Mouse (Mus musculus) hindbrain, embryonic 10.5 days (tissue): ENCODE results near the gene Kidins220. TPM values are rescaled to one million over a fixed set of nuclear protein-coding genes. Genes with fewer than 3 reads are reported as not detected.
A peak's percentile ranks its signal among the peaks of the same experiment; 100 is the strongest.

Experiments
- DNase-seq: peaks from one replicate; pipeline ENCODE4 v3.0.0-alpha.2; 2017; ENCODE audit warnings: low spot score
- H3K27ac ChIP-seq: fragments of 300-500 bp; sonication (generic); 2 replicates; pipeline ENCODE4 v1.5.1; 2016; ENCODE audit warnings: mild to moderate bottlenecking, moderate library complexity
- H3K27me3 ChIP-seq: fragments of 300-500 bp; sonication (generic); 2 replicates; pipeline ENCODE4 v1.6.1; 2016; ENCODE audit warnings: mild to moderate bottlenecking; ENCODE audit not compliant: poor library complexity, insufficient read depth, severe bottlenecking
- H3K36me3 ChIP-seq: fragments of 300-500 bp; sonication (generic); 2 replicates; pipeline ENCODE4 v1.6.1; 2016; ENCODE audit warnings: mild to moderate bottlenecking, moderate library complexity
- H3K4me1 ChIP-seq: fragments of 300-500 bp; sonication (generic); replicated peaks from 2 replicates; pipeline ENCODE4 v1.6.1; 2016; ENCODE audit warnings: mild to moderate bottlenecking
- H3K4me3 ChIP-seq: fragments of 300-500 bp; sonication (generic); 2 replicates; pipeline ENCODE4 v1.5.1; 2016; ENCODE audit warnings: mild to moderate bottlenecking, moderate library complexity
- H3K9me3 ChIP-seq: fragments of 300-500 bp; sonication (generic); 2 replicates; pipeline ENCODE4 v1.6.1; 2016; ENCODE audit warnings: mild to moderate bottlenecking, moderate library complexity
- WGBS: fragments of 180-500 bp; shearing (Covaris S2); methylation state at CpG from one replicate; pipeline ENCODE4 v1.1.7; 2016; 5-methylcytosine and 5-hydroxymethylcytosine counted together
- polyA plus RNA-seq: library from polyadenylated mRNA; unstranded; fragments of >200 nt; fragmentation: Nextera tagmentation; extraction: Ambion mirVana; gene quantifications from 2 replicates; pipeline ENCODE4 v1.2.1, GENCODE M21; 2016

Kidins220 gene
- polyA plus RNA-seq, 1 experiment from 2014 or later, result 38.1 TPM

DNA sequence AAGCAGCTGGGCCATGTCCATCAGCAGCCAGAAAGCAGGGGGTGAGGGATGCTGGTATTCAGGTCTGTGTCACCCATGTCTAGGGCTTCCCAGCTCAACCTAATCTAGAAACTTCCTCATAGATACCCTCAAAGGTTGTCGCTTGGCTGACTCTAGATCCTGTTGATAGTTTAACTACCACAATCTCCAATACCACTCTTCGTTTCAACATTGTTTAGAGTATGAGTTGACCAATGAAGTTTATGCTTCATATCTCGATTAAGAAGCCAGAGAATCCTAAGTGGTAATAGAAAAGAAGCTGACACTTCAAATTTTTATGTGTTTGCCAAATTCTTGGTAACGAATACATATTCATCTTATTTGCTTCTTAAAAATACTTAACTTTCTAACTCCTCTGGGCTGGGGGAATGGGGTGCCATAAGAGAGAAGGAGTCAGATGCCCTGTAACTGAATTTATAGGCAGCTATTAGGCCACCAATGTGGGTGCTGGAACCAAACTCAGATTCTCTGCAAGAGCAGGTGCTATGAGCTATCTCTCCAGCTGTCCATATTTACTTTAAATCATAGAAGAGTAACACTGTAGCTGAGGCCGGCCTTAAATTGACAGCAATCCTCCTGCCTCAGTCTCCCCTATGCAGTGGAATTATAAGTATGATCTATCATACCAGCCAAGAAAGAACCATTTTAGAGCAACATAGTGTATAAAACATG, 3.1 kb upstream of the Kidins220 start:
- WGBS, result 90% methylated on average over 5 of the region's 5 CpGs
- no peak for DNase-seq
- Histone ChIP-seq H3K4me1 (peaks cover 11% of the 10 kb centered on the region), H3K36me3 (no peaks in the 10 kb centered on the region), H3K4me3 (no peak overlapping the region), H3K9me3 (0 out of 2 replicates have a peak, but pooled peaks cover 4% of the 10 kb centered on the region), H3K27me3 (no peaks in the 10 kb centered on the region), H3K27ac (no peak overlapping the region)

DNA sequence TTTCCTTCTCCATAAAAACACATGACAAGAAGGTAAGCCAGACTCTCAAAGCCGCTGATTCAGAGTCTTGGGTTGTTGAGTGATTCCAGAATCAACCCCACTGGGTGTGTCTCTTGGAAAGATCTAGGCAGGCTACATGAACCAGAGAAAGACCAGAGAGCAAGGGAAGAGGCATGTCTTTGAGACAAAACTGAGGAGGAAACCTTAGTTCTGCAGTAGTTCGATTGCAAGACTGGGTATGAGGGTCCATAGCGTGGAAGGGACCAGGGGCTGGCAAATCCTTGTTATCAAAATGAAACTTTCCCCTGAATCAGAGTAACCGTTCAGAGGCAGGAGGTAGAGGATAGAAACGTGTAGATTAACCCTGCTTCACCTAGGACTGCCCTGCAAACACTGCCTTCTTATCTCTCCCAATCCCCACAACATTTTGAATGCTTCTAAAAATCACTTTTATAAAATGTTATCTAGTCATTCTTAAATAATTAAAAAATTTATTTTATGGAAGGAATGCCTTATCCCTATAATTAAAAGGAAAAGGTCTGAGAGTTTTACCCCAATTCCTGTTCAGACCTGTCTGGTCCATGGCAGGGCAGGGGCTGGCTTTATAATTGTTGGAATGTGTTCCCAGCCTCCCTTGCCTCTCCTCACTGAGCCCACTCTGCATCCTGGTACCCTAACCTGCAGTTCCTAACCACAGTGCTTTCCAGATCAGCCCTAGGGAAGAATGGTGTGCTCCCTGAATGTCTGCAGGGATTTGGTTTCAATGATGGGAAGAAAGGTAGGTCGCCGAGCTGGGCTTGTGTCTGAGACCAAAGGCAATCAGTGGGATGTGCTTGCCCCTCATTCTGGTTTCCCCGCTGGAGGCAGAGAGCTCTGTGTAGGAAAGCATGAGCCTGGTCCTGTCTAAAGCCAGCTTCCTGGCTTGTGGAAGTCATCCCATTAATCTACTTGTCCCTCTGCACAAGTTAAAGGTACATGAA, 2.1 kb upstream of the Kidins220 start:
- DNase-seq, result no peak
- WGBS, result 77% methylated on average over 8 of the region's 8 CpGs
- no peak overlapping the region for H3K4me3 ChIP-seq
- H3K9me3 ChIP-seq, result 0 out of 2 replicates have a peak, but pooled peaks cover 2% of the 10 kb centered on the region
- no peak overlapping the region for H3K27ac ChIP-seq
- peaks cover 13% of the 10 kb centered on the region for H3K4me1 ChIP-seq
- no peaks in the 10 kb centered on the region for H3K27me3 ChIP-seq
- H3K36me3 ChIP-seq, result no peaks in the 10 kb centered on the region

DNA sequence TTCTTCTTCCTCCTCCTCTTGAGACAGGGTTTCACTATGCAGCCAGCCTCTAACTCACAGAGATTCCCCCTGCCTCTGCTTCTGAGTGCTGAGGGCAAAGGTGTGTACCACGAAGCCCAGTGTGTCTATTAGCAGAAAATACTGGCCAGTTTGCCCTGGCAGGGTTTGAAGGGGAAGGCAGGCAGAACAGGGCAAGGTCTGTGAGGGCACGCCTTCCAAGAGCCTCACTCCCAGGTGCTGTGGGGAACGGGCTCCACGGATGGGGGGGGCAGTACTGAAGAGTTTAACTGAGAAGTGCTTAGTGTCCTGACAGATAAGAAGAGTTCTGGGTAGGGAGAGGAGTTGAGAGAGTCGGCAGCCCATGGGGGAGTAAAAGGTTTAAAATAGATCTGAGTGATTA, 1.1 kb upstream of the Kidins220 start:
- H3K9me3 ChIP-seq, result 0 out of 2 replicates have a peak, but pooled peaks cover 1% of the 10 kb centered on the region
- no peak overlapping the region for H3K4me3 ChIP-seq
- DNase-seq, result no peak
- no peak overlapping the region for H3K27ac ChIP-seq
- whole genome bisulfite sequencing, result 80% methylated on average over 5 of the region's 5 CpGs
- H3K4me1 ChIP-seq, result peaks cover 13% of the 10 kb centered on the region
- H3K27me3 ChIP-seq, result no peaks in the 10 kb centered on the region
- H3K36me3 ChIP-seq, result no peaks in the 10 kb centered on the region

DNA sequence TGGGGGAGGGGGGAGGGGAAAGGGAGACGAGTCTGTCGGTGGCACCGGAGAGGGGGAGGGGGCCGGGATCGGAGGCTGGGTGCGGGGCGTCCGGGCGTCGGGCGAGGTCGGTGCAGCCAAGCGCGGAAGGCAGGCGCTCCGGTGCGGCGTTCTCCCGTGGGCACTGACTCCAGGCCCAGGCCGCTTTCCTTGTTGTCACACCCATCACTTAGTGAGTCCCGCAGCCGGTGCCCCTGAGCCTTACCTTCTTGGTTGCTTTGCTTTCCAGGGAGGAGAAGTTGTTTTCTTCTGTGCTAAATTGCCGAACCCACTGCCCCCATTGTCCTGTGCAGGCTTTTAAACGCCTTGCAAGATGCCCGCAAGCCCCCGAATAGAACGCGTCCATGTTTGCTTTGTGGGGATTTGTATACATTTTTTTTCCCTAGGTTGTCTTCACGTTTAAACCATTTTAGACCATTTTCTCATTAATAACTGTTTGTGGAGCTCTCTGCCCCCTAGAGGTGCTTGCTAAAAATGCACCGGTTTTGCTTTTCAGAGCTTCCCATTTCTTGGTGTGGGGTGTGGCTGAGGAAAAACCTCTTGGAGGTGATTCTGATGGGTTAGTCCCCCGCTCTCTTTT, 499 bp downstream of the Kidins220 start:
- H3K9me3 ChIP-seq, result no peaks in the 10 kb centered on the region
- H3K36me3 ChIP-seq, result no peaks in the 10 kb centered on the region
- peak overlapping the region; percentile 84 for H3K4me3 ChIP-seq
- under 1% methylated on average over 31 of the region's 31 CpGs for WGBS
- peak overlapping the region; percentile 91 for H3K27ac ChIP-seq
- no peaks in the 10 kb centered on the region for H3K27me3 ChIP-seq
- DNase-seq, result peak; percentile 63
- H3K4me1 ChIP-seq, result peaks cover 13% of the 10 kb centered on the region

DNA sequence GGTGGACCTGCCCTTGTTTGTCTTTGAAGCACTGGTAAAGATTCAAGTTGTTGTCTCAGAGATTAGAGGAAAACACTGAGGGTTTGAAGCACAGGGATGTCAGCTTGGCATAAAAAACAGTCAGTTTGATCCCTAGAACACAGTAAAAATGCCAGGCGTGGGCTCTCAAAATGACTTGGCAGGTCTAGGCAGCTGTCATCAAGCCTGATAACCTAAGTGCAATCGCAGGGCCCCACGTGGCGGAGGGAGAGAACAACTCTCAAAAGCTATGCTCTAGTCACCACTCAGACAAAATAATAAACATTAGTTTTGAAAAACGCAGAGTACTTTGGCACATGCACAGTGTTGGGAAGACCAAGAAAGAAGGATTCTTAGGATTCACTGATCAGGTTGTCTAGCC, 10.5 kb downstream of the Kidins220 start:
- no peak overlapping the region for H3K4me3 ChIP-seq
- H3K27ac ChIP-seq, result no peak overlapping the region
- H3K27me3 ChIP-seq, result no peaks in the 10 kb centered on the region
- H3K4me1 ChIP-seq, result no peaks in the 10 kb centered on the region
- DNase-seq, result no peak
- peaks cover 53% of the 10 kb centered on the region for H3K36me3 ChIP-seq
- WGBS, result 93% methylated on average over 5 of the region's 5 CpGs
- H3K9me3 ChIP-seq, result no peaks in the 10 kb centered on the region

DNA sequence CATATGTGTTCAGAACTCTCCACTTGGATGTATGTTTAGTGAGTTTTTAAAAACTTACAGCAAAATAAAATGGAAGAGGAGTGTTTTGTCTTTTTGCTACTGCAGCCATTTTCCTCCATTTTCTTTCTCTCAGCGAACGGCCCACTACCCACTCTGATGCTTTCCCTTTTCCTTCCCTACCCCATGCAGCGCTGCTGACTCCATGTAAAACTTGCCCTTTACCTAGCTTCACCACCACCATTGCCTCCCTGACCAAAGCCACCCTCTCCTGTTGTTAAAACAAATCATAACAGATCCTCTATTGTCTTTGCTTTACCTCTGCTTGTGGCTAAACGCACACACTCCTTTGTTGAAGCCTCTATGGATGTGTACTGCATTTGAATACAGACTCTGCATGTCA, 20.6 kb downstream of the Kidins220 start:
- H3K27me3 ChIP-seq, result no peaks in the 10 kb centered on the region
- no peak overlapping the region for H3K4me3 ChIP-seq
- 90% methylated on average over 4 of the region's 4 CpGs for WGBS
- H3K27ac ChIP-seq, result no peak overlapping the region
- no peak for DNase-seq
- H3K4me1 ChIP-seq, result no peaks in the 10 kb centered on the region
- no peaks in the 10 kb centered on the region for H3K9me3 ChIP-seq
- H3K36me3 ChIP-seq, result peaks cover 96% of the 10 kb centered on the region

DNA sequence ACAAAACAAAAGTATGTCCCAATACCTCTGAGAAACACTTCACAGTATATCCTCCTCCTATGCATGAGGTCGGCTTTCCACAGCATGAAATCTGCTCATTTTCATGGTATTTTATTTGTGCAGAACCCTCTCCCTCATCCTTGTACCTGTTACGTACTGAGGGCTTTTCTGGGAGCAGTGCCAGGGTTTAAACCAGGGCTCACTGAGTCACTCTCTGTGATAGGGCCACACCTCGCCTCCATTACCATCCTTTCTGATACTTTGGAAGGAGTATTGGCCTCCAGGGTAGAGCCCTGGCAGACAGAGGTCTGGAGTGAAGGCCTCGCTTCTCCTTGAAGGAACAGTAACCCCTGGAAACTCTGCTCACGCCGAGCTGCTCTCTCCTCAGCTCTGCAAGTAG, 30.6 kb downstream of the Kidins220 start:
- Histone ChIP-seq H3K27ac (no peak overlapping the region), H3K9me3 (no peaks in the 10 kb centered on the region), H3K27me3 (no peaks in the 10 kb centered on the region), H3K4me1 (no peaks in the 10 kb centered on the region), H3K36me3 (peaks cover 92% of the 10 kb centered on the region), H3K4me3 (no peak overlapping the region)
- no peak for DNase-seq
- WGBS, result 89% methylated on average over 6 of the region's 6 CpGs

DNA sequence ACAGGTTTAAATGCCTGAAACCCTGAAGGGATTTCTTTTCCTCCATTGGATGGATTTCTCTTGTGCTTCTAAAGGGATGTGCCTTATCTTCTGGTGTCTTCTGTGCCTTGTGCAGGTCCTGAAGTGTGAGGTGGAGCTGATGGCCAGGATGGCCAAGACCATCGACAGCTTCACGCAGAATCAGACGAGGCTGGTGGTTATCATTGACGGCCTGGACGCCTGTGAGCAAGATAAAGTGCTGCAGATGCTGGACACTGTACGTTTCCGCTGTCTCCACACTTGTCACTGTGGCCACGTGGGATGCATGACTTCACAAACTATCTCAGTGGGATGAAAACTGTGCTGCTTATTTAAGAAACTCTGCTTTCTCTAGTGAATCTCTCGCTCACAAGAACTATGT, 35.2 kb downstream of the Kidins220 start:
- DNase-seq, result no peak
- Histone ChIP-seq H3K4me1 (no peaks in the 10 kb centered on the region), H3K4me3 (no peak overlapping the region)

DNA sequence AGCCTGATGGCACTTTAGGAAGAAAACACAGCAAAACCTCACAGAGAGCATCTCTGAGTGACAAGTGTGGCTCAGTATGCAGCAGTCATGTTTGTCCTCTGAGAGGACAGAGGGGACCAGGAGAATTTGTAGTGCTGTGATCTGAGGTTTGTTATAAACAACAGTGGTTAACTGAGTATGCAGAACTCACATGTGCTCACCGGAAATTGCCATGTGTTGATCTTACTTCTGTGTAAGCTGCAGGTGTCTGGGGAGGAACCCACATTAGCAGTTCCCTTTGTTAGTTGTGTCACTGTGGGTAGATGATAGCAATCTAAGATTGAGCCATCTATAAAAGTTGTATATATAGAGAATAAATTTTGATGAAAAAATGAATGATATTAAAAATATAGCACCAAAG, 35.7 kb downstream of the Kidins220 start:
- 93% methylated on average over 1 of the region's 1 CpGs for WGBS
- Histone ChIP-seq H3K9me3 (no peaks in the 10 kb centered on the region), H3K4me1 (no peaks in the 10 kb centered on the region), H3K4me3 (no peak overlapping the region), H3K36me3 (peaks cover 96% of the 10 kb centered on the region), H3K27ac (no peak overlapping the region), H3K27me3 (no peaks in the 10 kb centered on the region)
- DNase-seq, result no peak

More for the DNA sequence above, 35.2 kb downstream of the Kidins220 start:
- no peaks in the 10 kb centered on the region for H3K9me3 ChIP-seq
- 91% methylated on average over 9 of the region's 9 CpGs for WGBS
- H3K36me3 ChIP-seq, result peaks cover 96% of the 10 kb centered on the region
- no peaks in the 10 kb centered on the region for H3K27me3 ChIP-seq
- no peak overlapping the region for H3K27ac ChIP-seq

DNA sequence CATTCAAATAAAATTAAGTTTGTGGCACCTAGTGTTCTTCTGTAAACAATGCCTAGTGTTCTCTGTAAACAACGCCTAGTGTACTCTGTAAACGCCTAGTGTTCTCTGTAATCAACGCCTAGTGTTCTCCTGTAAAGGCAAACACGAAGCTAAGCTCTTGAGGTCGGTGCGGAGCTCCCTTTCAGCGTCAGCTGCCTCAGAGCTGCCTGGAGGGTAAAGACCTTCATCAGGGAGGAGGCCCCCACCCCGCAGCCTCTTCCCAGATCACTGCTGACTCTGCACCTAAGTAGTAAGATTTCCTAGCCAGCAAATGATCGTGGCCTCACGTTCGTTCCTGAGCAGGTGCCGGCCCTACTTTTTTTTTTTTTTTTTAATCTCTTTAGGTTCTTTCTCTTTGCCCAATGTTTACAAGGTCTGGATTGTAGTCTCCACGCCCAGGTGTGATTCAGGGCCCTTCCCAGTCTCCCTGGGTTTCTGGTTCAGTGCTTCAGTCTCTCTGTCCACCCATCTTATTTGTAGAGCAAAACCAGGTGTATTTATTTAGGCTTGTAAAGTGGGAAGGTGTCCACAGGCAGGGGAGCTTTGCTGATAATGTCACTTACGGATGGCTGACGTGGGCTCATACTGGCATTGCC, 37.1 kb downstream of the Kidins220 start:
- WGBS, result 72% methylated on average over 15 of the region's 15 CpGs
- no peaks in the 10 kb centered on the region for H3K4me1 ChIP-seq
- peaks cover 94% of the 10 kb centered on the region for H3K36me3 ChIP-seq
- H3K27me3 ChIP-seq, result no peaks in the 10 kb centered on the region
- H3K9me3 ChIP-seq, result no peaks in the 10 kb centered on the region
- no peak for DNase-seq
- no peak overlapping the region for H3K27ac ChIP-seq
- H3K4me3 ChIP-seq, result no peak overlapping the region

DNA sequence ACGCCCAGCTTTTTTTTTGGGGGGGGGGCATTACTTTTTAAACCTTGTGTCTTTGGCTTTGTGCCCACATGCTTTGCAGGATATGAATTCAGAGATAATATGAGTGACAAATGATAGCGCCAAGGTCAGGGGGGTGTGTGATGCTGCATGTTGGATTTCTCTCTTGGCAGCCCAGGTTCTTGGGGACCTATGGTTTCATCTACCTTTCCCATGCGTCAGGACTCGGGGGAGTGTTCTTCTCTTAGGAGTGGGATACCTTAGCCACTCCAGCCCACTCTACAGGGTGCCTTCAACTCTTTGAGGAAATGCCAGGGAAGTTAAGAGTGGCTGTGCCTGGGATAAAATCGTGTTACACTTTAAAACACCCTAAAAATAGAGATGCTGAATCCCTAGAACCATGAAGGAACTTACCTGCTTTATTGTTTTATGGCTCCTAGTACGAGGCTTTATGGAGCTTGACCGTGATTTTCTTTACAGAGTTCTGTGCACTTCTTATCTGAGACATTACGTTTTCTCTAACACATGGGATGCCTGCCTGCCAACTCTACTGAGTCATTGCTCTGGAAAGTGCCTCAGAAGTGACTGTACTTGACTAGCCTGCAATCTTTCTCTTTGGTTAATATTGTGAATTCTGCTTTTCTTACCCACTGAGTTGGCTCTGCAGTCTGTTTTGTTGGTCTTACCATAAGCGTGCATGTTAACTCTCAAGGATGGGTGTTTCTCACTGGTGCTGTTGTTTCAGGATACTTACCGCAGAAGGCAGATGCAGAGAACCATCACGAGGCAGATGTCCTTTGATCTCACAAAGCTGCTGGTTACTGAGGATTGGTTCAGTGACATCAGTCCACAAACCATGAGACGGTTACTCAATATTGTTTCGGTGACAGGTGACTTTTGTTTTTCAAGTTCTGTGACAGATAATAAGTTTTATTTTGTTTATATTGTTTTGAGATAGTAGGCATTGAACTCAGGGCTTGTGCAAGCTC, 38.1 kb downstream of the Kidins220 start:
- 90% methylated on average over 13 of the region's 13 CpGs for WGBS

More for the DNA sequence above, 38.1 kb downstream of the Kidins220 start:
- H3K27ac ChIP-seq, result no peak overlapping the region
- DNase-seq, result no peak
- H3K27me3 ChIP-seq, result no peaks in the 10 kb centered on the region
- H3K4me1 ChIP-seq, result no peaks in the 10 kb centered on the region
- H3K36me3 ChIP-seq, result peaks cover 93% of the 10 kb centered on the region
- no peaks in the 10 kb centered on the region for H3K9me3 ChIP-seq
- H3K4me3 ChIP-seq, result no peak overlapping the region
